Mouse (Mus musculus) heart, postnatal 0 days (tissue): ENCODE results near the gene Washc4.

Experiments used
- CTCF ChIP-seq: IDR thresholded peaks from 2 replicates; pipeline ENCODE4 v1.5.1; 2016; ENCODE audit warnings: antibody characterized with exemption, control low read depth, low read depth
- EP300 ChIP-seq: IDR thresholded peaks from 2 replicates; pipeline ENCODE4 v1.6.1; 2016; ENCODE audit warnings: antibody characterized with exemption, low read depth

- TF ChIP-seq EP300, result no peak
- TF ChIP-seq CTCF, result no peak
Observed at GRCm38 (mm10) chr10:83533910-83534283, 9.7 kb upstream of the Washc4 start, which contains the start of gene Aldh1l2.
